Mouse (Mus musculus): ENCODE results near the gene Atf6b. TPM values are rescaled to one million over a fixed set of nuclear protein-coding genes. Genes with fewer than 3 reads are reported as not detected.
A peak's percentile ranks its signal among the peaks of the same experiment; 100 is the strongest.

Atf6b gene
- total and polyA plus RNA-seq, 2 experiments from 2014 or later = 43.7 to 86.4 TPM

GRCm38 (mm10) chr17:34613830-34614229, 33.1 kb upstream of the Atf6b start:
- DNase-seq (no peak), ATAC-seq (no peak)
- 84% methylated on average over 10 of the region's 10 CpGs for WGBS
- Histone ChIP-seq H3K9ac (no peak overlapping the region), H3K9me3 (ENCODE audit: low read length) (no peaks in the 10 kb centered on the region), H3K4me1 (ENCODE audit: insufficient read depth) (no peaks in the 10 kb centered on the region), H3K4me2 (ENCODE audit: low read depth) (no peak overlapping the region), H3K27ac (ENCODE audit: low read depth, low read length) (no peak overlapping the region), H3K36me3 (ENCODE audit: insufficient read depth) (peaks cover 60% of the 10 kb centered on the region), H3K4me3 (ENCODE audit: low read depth, low read length) (no peak overlapping the region), H3K27me3 (ENCODE audit: insufficient read depth, low read length) (no peaks in the 10 kb centered on the region)
- TF ChIP-seq CTCF (IDR thresholded peaks at IDR 0.05; ENCODE audit: low read depth) = no peak

- Histone ChIP-seq H3K4me3 (ENCODE audit: low read depth, low read length) (no peak within 1 kb of the TSS), H3K9me3 (ENCODE audit: low read length) (no peaks in the 10 kb centered on the region), H3K36me3 (ENCODE audit: insufficient read depth) (peaks cover 58% of the 10 kb centered on the region), H3K4me2 (ENCODE audit: low read depth) (no peak within 1 kb of the TSS), H3K4me1 (ENCODE audit: insufficient read depth) (no peaks in the 10 kb centered on the region), H3K9ac (no peak within 1 kb of the TSS), H3K27ac (ENCODE audit: low read depth, low read length) (no peak within 1 kb of the TSS), H3K27me3 (ENCODE audit: insufficient read depth, low read length) (no peaks in the 10 kb centered on the region)
- DNase-seq (no peak), ATAC-seq (no peak)
- WGBS = 73% methylated on average over 6 of the region's 6 CpGs
- no peak for TF ChIP-seq CTCF (IDR thresholded peaks at IDR 0.05; ENCODE audit: low read depth)
Observed at GRCm38 (mm10) chr17:34615871-34616270, 31.1 kb upstream of the Atf6b start, which contains the start of gene Egfl8. Gene Egfl8, minus strand, starts transcription at chr17:34615971.

- DNase-seq (peak; percentile 58), ATAC-seq (no peak)
- Histone ChIP-seq H3K4me1 (ENCODE audit: insufficient read depth) (no peaks in the 10 kb centered on the region), H3K9me3 (ENCODE audit: low read length) (no peaks in the 10 kb centered on the region), H3K27ac (ENCODE audit: low read depth, low read length) (no peak overlapping the region), H3K4me3 (ENCODE audit: low read depth, low read length) (no peak overlapping the region), H3K27me3 (ENCODE audit: insufficient read depth, low read length) (no peaks in the 10 kb centered on the region), H3K36me3 (ENCODE audit: insufficient read depth) (peaks cover 45% of the 10 kb centered on the region), H3K9ac (no peak overlapping the region), H3K4me2 (ENCODE audit: low read depth) (no peak overlapping the region)
- peak; percentile 72 for TF ChIP-seq CTCF (IDR thresholded peaks at IDR 0.05; ENCODE audit: low read depth)
- WGBS = 19% methylated on average over 6 of the region's 6 CpGs
Observed at GRCm38 (mm10) chr17:34618999-34619398, 27.9 kb upstream of the Atf6b start.

- no peak for TF ChIP-seq CTCF (IDR thresholded peaks at IDR 0.05; ENCODE audit: low read depth)
- WGBS = 94% methylated on average over 8 of the region's 8 CpGs
- no peak for ATAC-seq
Observed at GRCm38 (mm10) chr17:34621006-34621405, 25.9 kb upstream of the Atf6b start.

DNA sequence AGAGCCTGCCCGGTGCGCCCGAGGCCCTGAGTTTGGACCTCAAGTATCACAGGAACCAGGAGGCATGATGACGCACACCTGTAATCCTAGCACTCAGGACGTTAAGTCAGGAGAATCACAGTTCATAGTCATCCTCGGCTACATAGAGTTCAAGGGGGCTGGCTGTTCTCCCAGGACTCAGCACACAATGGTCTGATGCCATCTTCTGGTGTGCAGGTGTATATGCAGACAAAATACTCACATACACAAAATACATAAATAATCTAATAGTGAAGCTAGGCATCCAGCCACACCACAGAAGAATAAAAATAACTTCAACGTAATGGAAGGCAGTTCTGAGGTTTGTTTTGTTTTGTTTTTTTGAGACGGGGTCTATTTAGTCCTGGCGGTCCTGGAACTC, 23.8 kb upstream of the Atf6b start:
- no peaks in the 10 kb centered on the region for H3K27me3 ChIP-seq (ENCODE audit: insufficient read depth, low read length)
- no peak overlapping the region for H3K4me3 ChIP-seq (ENCODE audit: low read depth, low read length)
- no peak overlapping the region for H3K4me2 ChIP-seq (ENCODE audit: low read depth)
- no peak overlapping the region for H3K27ac ChIP-seq (ENCODE audit: low read depth, low read length)
- no peak overlapping the region for H3K9ac ChIP-seq
- peak; percentile 46 for TF ChIP-seq CTCF (IDR thresholded peaks at IDR 0.05; ENCODE audit: low read depth)
- no peak for DNase-seq
- no peak for ATAC-seq
- peaks cover 10% of the 10 kb centered on the region for H3K4me1 ChIP-seq (ENCODE audit: insufficient read depth)
- H3K9me3 ChIP-seq (ENCODE audit: low read length) = no peaks in the 10 kb centered on the region
- H3K36me3 ChIP-seq (ENCODE audit: insufficient read depth) = peaks cover 24% of the 10 kb centered on the region
- 81% methylated on average over 9 of the region's 9 CpGs for WGBS

More at GRCm38 (mm10) chr17:34621006-34621405, 25.9 kb upstream of the Atf6b start:
- no peak for DNase-seq
- H3K9me3 ChIP-seq (ENCODE audit: low read length) = no peaks in the 10 kb centered on the region
- no peak overlapping the region for H3K4me3 ChIP-seq (ENCODE audit: low read depth, low read length)
- no peak overlapping the region for H3K9ac ChIP-seq
- peaks cover 31% of the 10 kb centered on the region for H3K36me3 ChIP-seq (ENCODE audit: insufficient read depth)
- peaks cover under 1% of the 10 kb centered on the region; the same call in 1 of the 2 replicates for H3K4me1 ChIP-seq (ENCODE audit: insufficient read depth)
- H3K27ac ChIP-seq (ENCODE audit: low read depth, low read length) = no peak overlapping the region
- H3K4me2 ChIP-seq (ENCODE audit: low read depth) = no peak overlapping the region
- H3K27me3 ChIP-seq (ENCODE audit: insufficient read depth, low read length) = no peaks in the 10 kb centered on the region

GRCm38 (mm10) chr17:34624981-34625380, 22.0 kb upstream of the Atf6b start:
- H3K4me2 ChIP-seq (ENCODE audit: low read depth) = no peak overlapping the region
- H3K9ac ChIP-seq = no peak overlapping the region
- H3K27me3 ChIP-seq (ENCODE audit: insufficient read depth, low read length) = no peaks in the 10 kb centered on the region
- H3K4me3 ChIP-seq (ENCODE audit: low read depth, low read length) = no peak overlapping the region
- no peak for ATAC-seq
- H3K4me1 ChIP-seq (ENCODE audit: insufficient read depth) = peaks cover 21% of the 10 kb centered on the region
- peaks cover 22% of the 10 kb centered on the region for H3K36me3 ChIP-seq (ENCODE audit: insufficient read depth)
- WGBS = 98% methylated on average over 3 of the region's 3 CpGs
- no peaks in the 10 kb centered on the region for H3K9me3 ChIP-seq (ENCODE audit: low read length)
- no peak overlapping the region for H3K27ac ChIP-seq (ENCODE audit: low read depth, low read length)
- no peak for DNase-seq
- TF ChIP-seq CTCF (IDR thresholded peaks at IDR 0.05; ENCODE audit: low read depth) = no peak

DNA sequence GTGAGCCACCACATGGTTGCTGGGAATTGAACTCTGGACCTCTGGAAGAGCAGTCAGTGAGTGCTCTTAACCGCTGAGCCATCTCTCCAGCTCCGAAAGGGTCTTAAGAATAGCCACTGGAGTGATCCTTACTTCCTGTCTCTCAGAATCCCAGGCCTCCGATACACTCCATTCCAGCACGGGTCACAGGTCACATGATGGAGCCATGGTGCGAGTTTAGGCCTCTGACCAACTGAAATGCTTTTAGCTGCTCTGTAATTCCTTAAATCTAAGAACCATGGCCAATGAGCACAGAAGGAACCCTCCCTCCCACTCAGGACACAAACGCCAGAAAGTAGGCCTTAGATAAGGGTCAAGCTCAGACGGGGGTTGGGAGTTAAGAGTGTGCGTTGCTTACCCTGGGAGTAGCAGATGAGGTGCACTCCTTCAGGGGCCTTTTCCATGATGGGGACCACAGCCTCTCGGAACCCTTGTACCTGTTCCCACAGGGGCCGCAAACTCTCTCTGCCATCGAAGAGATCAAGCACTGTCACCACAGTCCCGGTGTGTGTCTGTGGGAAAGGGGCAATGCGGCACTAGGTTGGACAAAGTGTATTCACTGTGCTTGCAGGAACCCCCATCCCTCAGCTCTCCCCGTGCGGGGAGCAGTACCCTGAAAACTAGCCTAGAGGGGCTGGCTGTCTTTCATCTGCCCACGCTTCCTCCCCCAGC, 20.7 kb upstream of the Atf6b start:
- Histone ChIP-seq H3K27me3 (ENCODE audit: insufficient read depth, low read length) (no peaks in the 10 kb centered on the region), H3K4me1 (ENCODE audit: insufficient read depth) (peaks cover 21% of the 10 kb centered on the region), H3K9ac (peak overlapping the region; percentile 54), H3K27ac (ENCODE audit: low read depth, low read length) (no peak overlapping the region), H3K4me2 (ENCODE audit: low read depth) (peak overlapping the region; percentile 92), H3K36me3 (ENCODE audit: insufficient read depth) (peaks cover 17% of the 10 kb centered on the region), H3K9me3 (ENCODE audit: low read length) (no peaks in the 10 kb centered on the region), H3K4me3 (ENCODE audit: low read depth, low read length) (peak overlapping the region; percentile 55)
- 53% methylated on average over 16 of the region's 16 CpGs for WGBS
- no peak for TF ChIP-seq CTCF (IDR thresholded peaks at IDR 0.05; ENCODE audit: low read depth)
- ATAC-seq (no peak), DNase-seq (no peak)
